Mouse (Mus musculus): ENCODE data around the gene Dclk1. TPM values are rescaled to one million over a fixed set of nuclear protein-coding genes. Genes with fewer than 3 reads are reported as not detected.

The Dclk1 gene
- polyA plus RNA-seq, 1 experiment = 265 TPM

- WGBS = 68% methylated on average over 13 of the region's 13 CpGs
- Histone ChIP-seq H3K4me1 (ENCODE audit: control insufficient read depth, insufficient read depth, low read length) (peaks cover 23% of the 10 kb centered on the region), H3K4me3 (ENCODE audit: insufficient read depth, low read depth, low read length) (no peak overlapping the region), H3K27ac (ENCODE audit: insufficient read depth, low read depth, low read length) (no peak overlapping the region)
- TF ChIP-seq POLR2A (IDR thresholded peaks at IDR 0.05; ENCODE audit: insufficient read depth, low read depth, low read length) = no peak
- TF ChIP-seq CTCF (IDR thresholded peaks at IDR 0.05; ENCODE audit: insufficient read depth, low read depth, low read length) = no peak
These were observed 301.9 kb downstream of the Dclk1 start for GRCm38 (mm10) chr3:55543929-55544684.

GRCm38 (mm10) chr3:55545296-55545695 is 303.1 kb downstream of the Dclk1 start:
- no peak overlapping the region for H3K27ac ChIP-seq (ENCODE audit: insufficient read depth, low read depth, low read length)
- WGBS = over 99% methylated on average over 3 of the region's 3 CpGs
- H3K4me3 ChIP-seq (ENCODE audit: insufficient read depth, low read depth, low read length) = no peak overlapping the region
- H3K4me1 ChIP-seq (ENCODE audit: control insufficient read depth, insufficient read depth, low read length) = peaks cover 17% of the 10 kb centered on the region
- TF ChIP-seq POLR2A (IDR thresholded peaks at IDR 0.05; ENCODE audit: insufficient read depth, low read depth, low read length) = no peak
- TF ChIP-seq CTCF (IDR thresholded peaks at IDR 0.05; ENCODE audit: insufficient read depth, low read depth, low read length) = no peak

- H3K4me1 ChIP-seq (ENCODE audit: control insufficient read depth, insufficient read depth, low read length) = peaks cover 18% of the 10 kb centered on the region
- H3K4me3 ChIP-seq (ENCODE audit: insufficient read depth, low read depth, low read length) = no peak overlapping the region
- no peak overlapping the region for H3K27ac ChIP-seq (ENCODE audit: insufficient read depth, low read depth, low read length)
- WGBS = 89% methylated on average over 9 of the region's 9 CpGs
- TF ChIP-seq CTCF (IDR thresholded peaks at IDR 0.05; ENCODE audit: insufficient read depth, low read depth, low read length) (no peak), POLR2A (IDR thresholded peaks at IDR 0.05; ENCODE audit: insufficient read depth, low read depth, low read length) (no peak)
These were observed 303.8 kb downstream of the Dclk1 start for GRCm38 (mm10) chr3:55545916-55546315.

GRCm38 (mm10) chr3:55547106-55547505 is 304.9 kb downstream of the Dclk1 start:
- no peak overlapping the region for H3K4me3 ChIP-seq (ENCODE audit: insufficient read depth, low read depth, low read length)
- no peak for TF ChIP-seq CTCF (IDR thresholded peaks at IDR 0.05; ENCODE audit: insufficient read depth, low read depth, low read length)
- TF ChIP-seq POLR2A (IDR thresholded peaks at IDR 0.05; ENCODE audit: insufficient read depth, low read depth, low read length) = no peak
- peaks cover 22% of the 10 kb centered on the region for H3K4me1 ChIP-seq (ENCODE audit: control insufficient read depth, insufficient read depth, low read length)
- H3K27ac ChIP-seq (ENCODE audit: insufficient read depth, low read depth, low read length) = no peak overlapping the region
- 69% methylated on average over 2 of the region's 2 CpGs for WGBS

GRCm38 (mm10) chr3:55549376-55549775 is 307.2 kb downstream of the Dclk1 start:
- peaks cover 12% of the 10 kb centered on the region; the same call in 1 of the 2 replicates for H3K4me1 ChIP-seq (ENCODE audit: control insufficient read depth, insufficient read depth, low read length)
- TF ChIP-seq POLR2A (IDR thresholded peaks at IDR 0.05; ENCODE audit: insufficient read depth, low read depth, low read length) (no peak), CTCF (IDR thresholded peaks at IDR 0.05; ENCODE audit: insufficient read depth, low read depth, low read length) (no peak)
- H3K27ac ChIP-seq (ENCODE audit: insufficient read depth, low read depth, low read length) = no peak overlapping the region
- 96% methylated on average over 7 of the region's 7 CpGs for WGBS
- H3K4me3 ChIP-seq (ENCODE audit: insufficient read depth, low read depth, low read length) = no peak overlapping the region

GRCm38 (mm10) chr3:55550962-55551361 is 308.8 kb downstream of the Dclk1 start:
- no peak overlapping the region for H3K27ac ChIP-seq (ENCODE audit: insufficient read depth, low read depth, low read length)
- WGBS = 82% methylated on average over 4 of the region's 4 CpGs
- H3K4me1 ChIP-seq (ENCODE audit: control insufficient read depth, insufficient read depth, low read length) = peaks cover 11% of the 10 kb centered on the region; the same call in 1 of the 2 replicates
- no peak overlapping the region for H3K4me3 ChIP-seq (ENCODE audit: insufficient read depth, low read depth, low read length)
- TF ChIP-seq CTCF (IDR thresholded peaks at IDR 0.05; ENCODE audit: insufficient read depth, low read depth, low read length) (no peak), POLR2A (IDR thresholded peaks at IDR 0.05; ENCODE audit: insufficient read depth, low read depth, low read length) (no peak)

GRCm38 (mm10) chr3:55551912-55552311 is 309.7 kb downstream of the Dclk1 start:
- 31% methylated on average over 4 of the region's 4 CpGs for WGBS
- TF ChIP-seq POLR2A (IDR thresholded peaks at IDR 0.05; ENCODE audit: insufficient read depth, low read depth, low read length) (no peak), CTCF (IDR thresholded peaks at IDR 0.05; ENCODE audit: insufficient read depth, low read depth, low read length) (no peak)
- Histone ChIP-seq H3K4me1 (ENCODE audit: control insufficient read depth, insufficient read depth, low read length) (peaks cover 9% of the 10 kb centered on the region; the same call in 1 of the 2 replicates), H3K4me3 (ENCODE audit: insufficient read depth, low read depth, low read length) (no peak overlapping the region), H3K27ac (ENCODE audit: insufficient read depth, low read depth, low read length) (no peak overlapping the region)

GRCm38 (mm10) chr3:55553031-55553430 is 310.9 kb downstream of the Dclk1 start:
- H3K4me3 ChIP-seq (ENCODE audit: insufficient read depth, low read depth, low read length) = no peak overlapping the region
- WGBS = 96% methylated on average over 9 of the region's 9 CpGs
- no peak for TF ChIP-seq POLR2A (IDR thresholded peaks at IDR 0.05; ENCODE audit: insufficient read depth, low read depth, low read length)
- TF ChIP-seq CTCF (IDR thresholded peaks at IDR 0.05; ENCODE audit: insufficient read depth, low read depth, low read length) = no peak
- H3K4me1 ChIP-seq (ENCODE audit: control insufficient read depth, insufficient read depth, low read length) = peaks cover 9% of the 10 kb centered on the region; the same call in 1 of the 2 replicates
- no peak overlapping the region for H3K27ac ChIP-seq (ENCODE audit: insufficient read depth, low read depth, low read length)

- no peak overlapping the region for H3K27ac ChIP-seq (ENCODE audit: insufficient read depth, low read depth, low read length)
- peaks cover 8% of the 10 kb centered on the region; the same call in 1 of the 2 replicates for H3K4me1 ChIP-seq (ENCODE audit: control insufficient read depth, insufficient read depth, low read length)
- TF ChIP-seq CTCF (IDR thresholded peaks at IDR 0.05; ENCODE audit: insufficient read depth, low read depth, low read length) = no peak
- no peak for TF ChIP-seq POLR2A (IDR thresholded peaks at IDR 0.05; ENCODE audit: insufficient read depth, low read depth, low read length)
- H3K4me3 ChIP-seq (ENCODE audit: insufficient read depth, low read depth, low read length) = no peak overlapping the region
- 60% methylated on average over 6 of the region's 6 CpGs for WGBS
These were observed 313.7 kb downstream of the Dclk1 start for GRCm38 (mm10) chr3:55555848-55556247.
